Mouse (Mus musculus): ENCODE data around the gene Dmd.

Dmd gene

DNA sequence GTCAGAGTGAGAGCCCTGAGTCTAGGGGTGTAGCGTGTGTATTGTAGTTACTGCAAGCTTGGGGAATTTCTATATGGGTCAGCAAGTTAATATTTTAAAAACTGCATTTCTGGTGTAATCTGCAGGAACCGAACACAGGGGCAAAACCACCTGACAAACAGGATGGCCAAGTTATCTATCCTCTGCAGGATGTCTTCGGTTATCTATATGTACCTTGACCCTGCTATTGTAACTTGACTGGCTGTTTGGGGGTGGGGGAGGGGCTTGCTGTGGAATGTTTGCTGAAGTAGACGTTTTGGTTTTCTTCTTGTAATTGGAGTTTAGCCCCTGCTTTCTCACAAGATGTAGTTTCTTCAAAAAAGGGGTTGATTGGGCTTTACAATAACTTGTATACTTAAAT lies 2124.9 kb downstream of the Dmd start:
- no peak for DNase-seq

DNA sequence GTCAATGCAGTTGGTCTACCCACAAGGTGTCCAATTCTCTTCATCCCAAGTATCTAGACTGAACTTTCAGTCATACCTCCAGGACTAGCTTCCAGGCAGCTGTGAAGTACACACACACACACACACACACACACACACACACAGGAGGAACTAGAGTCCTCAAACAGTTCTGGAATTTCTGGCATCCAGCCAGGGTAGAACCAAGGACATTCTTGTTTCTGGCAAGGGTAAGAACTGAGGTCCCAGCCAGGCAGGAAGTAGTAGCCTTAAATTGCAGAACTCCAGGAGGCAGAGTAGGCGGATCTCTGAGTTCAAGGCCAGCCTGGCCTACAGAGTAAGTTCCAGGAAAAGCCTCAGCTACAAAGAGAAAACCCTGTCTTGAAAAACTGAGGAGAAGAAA lies 2128.2 kb downstream of the Dmd start:
- DNase-seq, result no peak

DNA sequence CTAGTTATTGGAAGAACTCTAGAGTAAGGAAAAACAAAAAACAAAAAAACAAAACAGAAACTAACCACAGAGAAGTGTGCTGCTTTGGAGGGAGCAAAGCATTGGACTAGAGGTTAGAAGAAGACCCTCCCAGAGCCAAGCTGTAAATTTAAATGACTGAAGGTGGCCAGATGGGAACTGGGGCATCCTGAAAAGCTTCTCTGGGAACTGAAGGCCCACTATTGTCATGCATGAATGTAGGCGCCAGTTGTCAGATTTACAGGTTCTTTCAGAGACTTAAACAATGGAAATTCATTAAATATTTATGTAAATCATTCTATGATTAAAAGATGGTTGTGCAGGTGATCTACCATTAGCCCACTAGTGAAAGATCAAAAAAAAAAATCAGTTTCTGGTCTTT lies 2128.9 kb downstream of the Dmd start:
- DNase-seq, result no peak

DNA sequence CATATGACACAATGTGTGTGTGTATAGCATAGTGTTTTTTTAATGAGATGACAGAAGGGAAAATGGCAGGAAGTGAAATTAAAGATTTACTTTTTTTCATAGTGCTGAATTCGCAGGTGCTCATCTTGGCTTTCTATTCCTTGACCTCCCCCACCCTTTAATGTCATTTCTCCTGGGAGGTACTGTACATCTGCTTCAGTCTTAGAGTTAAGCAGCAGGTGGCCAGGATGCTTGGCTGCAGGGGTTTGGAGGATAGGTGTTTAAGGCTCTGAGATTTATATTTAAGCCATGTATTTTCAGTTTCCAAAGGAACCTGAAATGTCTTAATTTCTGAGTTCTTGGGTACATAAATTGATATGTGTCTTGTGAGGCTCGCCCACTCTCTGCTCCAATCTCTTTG lies 2130.5 kb downstream of the Dmd start:
- DNase-seq, result no peak

DNA sequence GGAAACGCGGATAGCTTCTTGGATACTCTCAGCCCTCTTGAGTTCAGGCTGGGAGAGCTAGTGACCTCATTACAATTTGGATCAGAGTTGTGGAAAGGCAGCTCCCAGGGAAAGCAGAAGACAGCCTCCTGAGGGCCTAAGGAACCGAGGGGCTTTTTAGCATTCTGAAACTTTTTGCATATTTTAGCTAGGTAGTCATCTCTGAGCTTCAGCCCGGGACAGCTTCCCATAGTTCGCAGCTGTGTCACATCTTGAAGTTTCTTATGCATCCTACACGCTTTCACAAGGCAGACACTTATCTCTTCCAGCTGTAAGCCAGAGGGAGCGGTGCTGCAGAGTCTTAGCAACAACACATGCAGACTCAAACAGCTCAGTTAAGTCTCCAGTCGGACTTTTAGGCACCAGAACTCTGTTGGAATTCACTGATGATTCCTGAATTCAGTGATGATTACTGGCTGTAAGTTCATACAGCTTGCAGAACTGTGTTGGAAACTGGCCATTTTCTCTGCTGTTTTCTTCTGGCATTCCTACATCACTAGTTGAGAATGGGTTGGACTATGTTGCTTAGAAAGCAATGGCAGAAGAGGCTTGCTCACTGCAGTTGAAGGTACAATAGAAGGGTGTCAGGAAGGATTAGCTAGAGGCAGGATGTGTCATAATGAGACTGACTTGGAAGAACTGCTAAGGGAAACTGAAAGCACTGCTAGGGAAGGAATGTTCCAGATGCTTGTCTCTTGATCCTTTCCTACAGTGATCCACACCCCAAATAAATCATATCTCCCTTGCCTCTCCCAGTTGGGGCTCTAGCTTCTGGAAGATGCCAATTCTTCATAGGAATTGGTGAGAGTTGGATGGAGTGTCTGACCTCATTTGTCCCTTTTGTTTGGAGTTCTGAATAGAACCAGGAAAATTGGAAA lies 2135.8 kb downstream of the Dmd start:
- DNase-seq, result no peak

DNA sequence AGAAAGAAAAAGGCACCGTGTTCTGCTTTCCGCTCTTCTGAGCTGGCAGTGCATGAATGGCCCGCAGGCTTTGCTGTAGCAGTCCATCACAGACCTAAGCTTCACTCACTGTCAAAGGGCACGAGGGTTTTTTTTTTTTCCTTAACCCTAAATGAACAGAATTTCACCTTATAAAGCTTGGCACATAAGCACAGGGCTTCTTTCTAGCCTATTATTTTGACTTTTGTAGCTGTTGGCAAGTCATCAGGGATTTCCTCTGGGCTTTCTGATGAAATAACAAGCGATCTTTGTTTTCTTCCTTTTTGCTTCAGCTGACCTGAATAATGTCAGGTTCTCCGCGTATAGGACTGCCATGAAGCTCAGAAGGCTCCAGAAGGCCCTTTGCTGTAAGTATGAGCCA lies 2140.8 kb downstream of the Dmd start:
- no peak for DNase-seq

DNA sequence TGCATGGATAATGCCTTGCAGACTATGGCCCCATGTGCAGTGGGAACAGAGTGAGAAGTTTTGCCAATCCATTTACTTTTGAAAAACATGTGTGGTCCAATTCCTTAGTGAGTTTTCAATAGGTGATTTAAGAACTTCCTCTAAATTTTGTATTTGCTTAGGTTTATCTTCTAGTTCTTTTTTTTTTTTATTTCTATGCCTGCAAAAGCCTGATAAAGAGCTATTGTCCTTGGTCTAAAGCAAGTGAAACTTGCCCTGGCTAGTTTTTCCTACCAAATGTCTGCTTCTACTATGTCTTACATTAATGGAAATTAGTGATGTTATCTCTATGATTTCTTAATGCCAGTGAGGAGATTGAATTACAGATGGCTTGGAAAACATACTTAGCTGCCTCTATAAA lies 2144.7 kb downstream of the Dmd start:
- no peak for DNase-seq

DNA sequence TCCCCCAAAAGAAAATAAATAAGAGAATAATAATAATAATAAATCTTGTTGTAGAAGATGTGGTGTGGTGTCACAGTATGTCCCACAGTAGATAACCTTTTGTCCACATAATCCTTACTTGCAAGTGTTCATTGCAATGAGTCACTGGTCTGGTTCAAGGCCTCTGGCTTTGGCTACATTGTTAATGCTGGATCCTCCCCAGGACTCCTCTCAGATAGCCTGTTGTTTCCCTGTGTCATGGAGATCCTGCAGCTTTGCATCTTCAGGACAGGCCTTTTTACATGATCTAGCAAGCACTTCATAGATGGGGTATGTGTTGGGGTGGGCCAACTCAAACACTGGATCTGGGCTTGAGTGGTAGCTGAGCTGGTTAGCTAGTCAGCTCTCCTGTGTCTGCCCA lies 2150.0 kb downstream of the Dmd start:
- no peak for DNase-seq

DNA sequence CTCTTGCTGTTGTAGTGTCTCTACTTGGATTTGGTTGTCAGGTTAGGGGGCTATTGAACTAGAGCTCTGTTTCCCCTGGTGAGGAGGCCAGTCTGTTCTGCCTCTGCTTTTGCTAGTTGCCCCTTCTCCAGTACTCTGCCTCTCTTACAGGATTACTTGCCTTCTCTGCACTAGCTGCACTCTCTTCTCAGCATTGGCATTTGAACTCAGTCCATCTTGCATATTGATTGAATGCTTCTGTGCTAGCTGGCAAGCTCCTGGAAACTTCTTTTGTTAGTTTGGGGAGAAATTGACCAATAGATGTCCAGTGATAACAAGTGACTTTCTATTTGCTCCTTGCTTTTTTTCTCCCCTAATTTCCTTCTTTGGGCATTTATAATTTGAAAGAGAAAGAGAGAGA lies 2163.7 kb downstream of the Dmd start:
- DNase-seq, result no peak

DNA sequence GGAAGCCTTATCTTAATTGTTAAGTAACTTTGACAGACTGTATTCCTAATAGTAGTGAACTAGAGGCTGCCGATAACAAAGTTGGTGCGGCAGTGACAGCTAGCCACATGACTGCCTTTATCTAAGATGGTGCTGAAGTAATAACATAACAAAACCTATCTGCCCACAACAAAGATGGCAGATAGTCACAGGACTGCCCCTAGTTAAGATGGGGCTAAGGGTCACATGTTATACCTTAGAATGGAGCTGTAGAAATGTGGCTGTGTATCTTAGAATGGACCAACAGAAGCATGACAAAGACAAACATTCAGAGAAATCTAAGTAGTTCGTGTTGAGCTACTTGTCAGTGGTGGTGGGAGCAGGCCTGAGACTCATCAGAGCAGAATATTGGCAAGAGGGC lies 2184.0 kb downstream of the Dmd start:
- DNase-seq, result no peak

DNA sequence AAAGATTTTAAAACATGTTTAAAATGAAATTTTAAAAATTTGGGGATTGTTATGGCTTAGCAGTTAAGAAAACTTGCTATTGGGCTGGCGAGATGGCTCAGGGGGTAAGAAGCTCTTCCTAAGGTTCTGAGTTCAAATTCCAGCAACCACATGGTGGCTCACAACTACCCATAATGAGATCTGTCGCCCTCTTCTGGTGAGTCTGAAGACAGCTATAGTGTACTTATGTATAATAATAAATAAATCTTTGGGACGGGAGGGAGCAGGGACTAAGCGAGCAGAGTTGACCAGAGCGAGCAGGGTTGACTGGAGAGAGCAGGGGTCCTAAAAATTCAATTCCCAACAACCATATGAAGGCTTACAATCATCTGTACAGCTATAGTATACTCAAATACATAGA lies 2188.6 kb downstream of the Dmd start:
- DNase-seq, result no peak

DNA sequence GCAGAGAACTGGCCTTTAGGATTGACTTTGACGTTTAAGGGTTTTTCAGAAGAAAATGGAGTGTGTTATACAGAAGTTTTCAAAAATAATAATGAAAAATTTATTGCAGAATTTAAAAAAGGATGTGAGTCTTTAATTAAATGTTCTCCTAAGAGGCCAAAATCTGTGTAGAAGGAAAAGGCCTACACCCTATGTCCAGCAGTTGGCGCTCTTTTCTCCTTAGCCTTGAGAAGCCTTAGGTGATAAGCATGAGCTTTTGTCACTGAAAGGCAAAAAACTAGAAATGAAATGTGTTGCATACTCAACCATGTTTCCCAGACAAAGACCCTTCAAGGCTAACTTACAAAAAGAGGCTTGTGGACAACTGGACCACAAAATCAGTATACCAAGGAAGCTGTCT lies 2222.6 kb downstream of the Dmd start:
- no peak for DNase-seq

DNA sequence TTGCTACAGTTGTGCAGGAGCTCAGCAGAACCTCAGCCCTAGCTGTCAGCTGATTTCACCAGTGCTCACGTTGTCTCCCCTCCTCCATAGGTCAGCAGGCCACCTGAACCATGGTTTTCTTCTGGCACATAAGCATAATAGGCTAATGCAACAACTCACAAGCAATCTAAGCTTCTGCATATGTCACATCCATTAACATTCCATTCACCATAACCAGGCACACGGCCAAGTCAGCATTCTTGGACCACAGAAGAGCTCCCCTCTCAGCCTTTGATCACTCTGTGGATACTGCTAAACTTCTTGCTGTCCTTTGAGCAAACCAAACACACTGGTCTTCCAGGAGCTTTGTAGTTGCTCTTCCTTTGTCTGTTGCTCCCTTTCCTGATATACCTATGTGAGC lies 2238.9 kb downstream of the Dmd start:
- DNase-seq, result no peak

DNA sequence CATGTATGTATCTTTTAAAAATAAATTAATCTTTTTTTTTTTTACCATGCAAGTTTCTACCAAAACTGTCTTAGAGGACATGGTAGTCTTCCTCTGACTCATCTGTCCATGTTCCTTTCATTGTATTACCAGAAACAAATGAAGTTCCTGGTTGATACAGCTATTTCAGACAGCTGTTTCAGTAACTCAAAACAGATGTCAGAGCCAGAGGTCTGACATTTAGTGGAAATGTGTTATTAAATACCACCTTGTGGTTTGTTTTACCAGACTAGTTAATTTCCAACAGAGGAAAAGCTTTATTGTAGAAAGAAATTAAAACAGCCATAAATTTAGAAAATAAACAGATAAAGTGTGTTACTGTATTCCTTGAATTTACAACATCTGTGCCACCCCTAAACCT lies 2245.2 kb downstream of the Dmd start:
- DNase-seq, result no peak

DNA sequence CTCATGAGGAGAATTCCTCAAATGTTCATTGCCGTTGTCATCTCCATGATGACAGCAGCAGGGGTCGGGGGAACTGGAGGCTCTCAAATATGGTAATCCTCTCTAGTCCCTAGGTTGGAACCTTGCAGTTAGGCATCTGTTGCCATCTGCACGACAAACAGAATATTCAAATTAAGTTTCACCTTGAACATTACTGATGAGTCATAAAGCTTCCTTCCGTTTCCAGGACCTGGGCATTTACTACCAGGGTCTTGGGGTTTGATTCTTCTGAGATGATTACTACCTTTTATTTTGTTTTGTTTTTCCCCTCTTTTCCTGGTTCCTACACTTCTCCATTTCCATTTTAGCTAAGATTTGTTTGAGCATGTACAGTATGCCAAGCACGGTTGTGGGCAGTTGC lies 2249.0 kb downstream of the Dmd start:
- DNase-seq, result no peak

DNA sequence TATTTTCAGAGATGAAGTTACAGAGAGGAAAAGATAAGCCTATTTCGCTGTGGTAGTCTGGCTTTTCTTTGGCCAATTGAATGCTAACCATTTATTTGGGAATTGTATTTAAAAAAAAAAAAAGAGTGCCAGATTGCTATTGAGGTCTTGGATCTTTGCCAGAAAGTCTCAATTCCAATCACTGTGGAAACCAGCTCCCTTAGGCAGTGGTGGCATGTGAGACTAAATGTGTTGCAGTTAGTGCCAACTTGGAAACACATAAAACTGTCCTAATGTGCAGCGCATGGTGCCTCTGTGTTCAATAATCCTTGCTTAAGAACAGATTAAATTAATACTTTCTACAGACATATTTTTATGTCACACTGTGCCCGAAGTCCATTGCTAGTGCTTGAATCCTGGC lies 2250.7 kb downstream of the Dmd start:
- DNase-seq, result no peak

DNA sequence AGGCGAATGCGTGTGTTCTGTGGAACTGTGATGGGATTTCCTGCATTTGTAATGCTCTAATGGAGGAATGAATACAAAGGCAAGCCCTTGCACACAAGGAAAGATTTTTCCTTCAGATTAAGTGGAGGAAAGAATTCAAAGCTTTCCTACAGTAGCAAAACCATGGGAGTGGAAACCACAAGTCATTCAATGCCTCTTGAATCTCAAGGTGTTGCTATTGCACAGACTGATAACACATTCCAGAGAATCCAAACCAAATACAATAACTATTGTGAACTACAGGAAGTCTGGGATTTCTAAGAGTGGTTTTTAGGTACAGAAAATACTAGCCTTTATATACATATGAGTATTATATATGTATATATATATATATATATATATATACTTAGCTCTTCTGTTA lies 2258.3 kb downstream of the Dmd start:
- no peak for DNase-seq

DNA sequence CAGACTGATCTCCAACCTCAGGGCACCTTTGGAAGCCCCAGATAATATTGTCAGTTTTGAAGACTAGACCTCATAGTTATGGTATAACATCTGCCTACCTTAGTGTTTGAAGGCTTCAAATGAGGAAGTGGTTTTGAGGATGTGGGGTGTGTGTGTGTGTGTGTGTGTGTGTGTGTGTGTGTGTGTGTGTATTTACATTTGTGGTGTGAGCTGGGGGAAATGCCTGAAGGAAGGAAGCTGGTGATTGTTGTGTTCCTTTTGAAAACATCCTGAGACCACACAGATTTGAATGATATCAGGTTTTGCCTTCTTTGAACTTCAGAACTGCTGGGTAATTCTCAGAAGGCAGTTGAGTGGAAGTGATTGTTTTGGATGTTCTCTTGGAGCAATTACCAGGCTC lies 2278.2 kb downstream of the Dmd start:
- DNase-seq, result no peak

DNA sequence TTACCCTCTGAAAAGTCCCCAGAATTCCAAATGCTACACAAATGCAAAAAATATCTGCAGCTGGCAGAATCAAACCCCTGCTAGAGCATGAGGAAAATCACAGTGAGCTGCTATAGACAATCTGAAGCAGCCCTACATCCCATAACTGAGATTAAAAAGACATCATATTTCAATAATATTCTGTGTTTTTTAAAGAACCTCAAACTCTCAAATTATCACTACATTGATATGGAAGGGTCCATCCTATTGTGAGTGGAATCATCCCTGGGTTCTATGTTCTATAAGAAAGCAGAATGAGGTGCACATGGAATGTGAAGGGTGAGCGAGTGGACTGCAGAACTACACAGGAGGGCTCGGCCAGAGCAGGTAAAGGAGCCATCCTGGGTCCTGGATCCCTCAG lies 2300.7 kb downstream of the Dmd start, which contains the start of gene Fthl17a:
Fthl17a (plus strand) TSS at position 301 of the 400 bp plus-strand sequence.
- no peak for DNase-seq
